Mouse (Mus musculus): ENCODE data around the gene Rbbp9.
"Not testable (repeated sequence)": the region's sequence is repeated elsewhere in the genome, so short reads cannot be mapped to it uniquely, and the experiment has no call there.

Rbbp9 gene

GRCm38 (mm10) chr2:144550529-144550928 is at the start of gene Rbbp9:
Gene Rbbp9, minus strand, starts transcription at chr2:144550869.
- DNase-seq (ENCODE audit: low spot score): peak; percentile 75

- DNase-seq (ENCODE audit: low spot score): peak; percentile 90
Observed at GRCm38 (mm10) chr2:144599831-144600687, 49.4 kb upstream of the Rbbp9 start, which contains the start of gene Dtd1. Gene Dtd1, plus strand, starts transcription at chr2:144599897.

GRCm38 (mm10) chr2:144598006-144598405 is 47.3 kb upstream of the Rbbp9 start:
- DNase-seq (ENCODE audit: low spot score): no peak

DNA sequence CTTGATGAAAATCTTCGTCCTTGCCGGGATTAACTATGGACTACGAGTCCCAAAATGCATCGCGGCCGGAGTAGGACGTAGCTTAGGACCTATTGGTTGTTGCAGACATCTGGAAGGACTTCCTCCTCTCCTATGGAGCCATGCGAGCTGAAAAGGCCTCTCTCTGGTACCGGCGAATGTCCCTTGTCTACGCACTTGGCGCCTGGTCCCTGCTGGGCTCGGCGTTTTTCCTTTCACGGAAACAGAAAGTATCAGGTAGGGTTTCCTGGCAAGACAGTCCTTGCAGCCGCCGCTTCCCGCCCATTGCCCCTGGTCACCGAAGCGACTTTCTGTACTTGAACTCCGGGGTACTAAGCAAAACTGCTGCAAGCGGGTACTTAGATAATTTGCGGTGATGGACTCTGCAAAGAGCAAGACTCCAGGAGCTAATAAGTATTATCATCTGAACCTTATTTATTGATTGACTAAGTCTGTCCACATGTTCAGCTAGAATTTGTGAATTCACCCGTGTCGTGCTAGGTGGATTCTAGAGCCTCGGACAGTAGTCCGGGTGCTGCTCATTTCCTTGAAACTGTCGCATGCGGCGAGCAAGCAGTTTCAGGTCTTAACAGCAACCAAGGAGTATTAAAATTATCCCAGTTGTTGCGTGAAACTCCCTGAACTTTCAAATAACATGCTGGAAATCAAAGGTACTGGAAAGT is 43.4 kb upstream of the Rbbp9 start, which contains the start of gene Smim26:
Gene Smim26 (plus strand): TSS at position 104 of the 701 bp plus-strand sequence.
- DNase-seq (ENCODE audit: low spot score): peak; percentile 83

DNA sequence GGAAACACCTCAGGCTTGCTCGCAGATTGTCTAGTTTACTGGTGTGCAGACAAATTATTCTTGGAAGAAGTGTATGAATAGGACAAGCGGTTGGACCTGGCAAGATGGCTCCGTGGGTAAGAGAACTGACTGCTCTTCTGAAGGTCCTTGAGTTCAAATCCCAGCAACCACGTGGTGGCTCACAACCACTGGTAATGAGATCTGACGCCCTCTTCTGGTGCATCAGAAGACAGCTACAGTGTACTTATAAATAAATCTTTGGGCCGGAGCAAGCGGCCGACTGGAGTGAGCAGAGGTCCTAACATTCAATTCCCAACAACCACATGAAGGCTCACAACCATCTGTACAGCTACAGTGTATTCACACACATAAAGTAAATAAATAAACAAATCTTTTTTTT is 42.4 kb upstream of the Rbbp9 start:
- not testable (repeated sequence) for DNase-seq (ENCODE audit: low spot score)

DNA sequence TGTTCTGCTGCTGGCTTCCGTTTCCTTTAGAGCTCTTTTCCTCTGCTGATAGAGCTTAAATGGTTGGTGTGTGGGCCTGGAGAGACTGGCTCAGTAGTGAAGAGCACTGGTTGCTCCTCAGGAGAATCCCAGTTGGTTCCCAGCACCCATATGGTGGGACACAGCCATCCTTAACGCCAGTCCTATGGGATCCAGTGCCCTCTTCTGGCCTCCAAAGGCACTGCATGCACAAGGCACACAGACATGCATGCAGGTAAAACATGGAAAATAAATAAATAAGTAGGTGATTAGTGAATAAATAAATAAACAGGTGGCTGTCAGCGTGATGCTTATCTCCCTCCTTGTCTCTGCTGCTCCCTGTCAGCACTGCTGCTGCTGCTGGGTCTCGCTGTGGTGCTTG is 38.1 kb upstream of the Rbbp9 start:
- no peak for DNase-seq (ENCODE audit: low spot score)

DNA sequence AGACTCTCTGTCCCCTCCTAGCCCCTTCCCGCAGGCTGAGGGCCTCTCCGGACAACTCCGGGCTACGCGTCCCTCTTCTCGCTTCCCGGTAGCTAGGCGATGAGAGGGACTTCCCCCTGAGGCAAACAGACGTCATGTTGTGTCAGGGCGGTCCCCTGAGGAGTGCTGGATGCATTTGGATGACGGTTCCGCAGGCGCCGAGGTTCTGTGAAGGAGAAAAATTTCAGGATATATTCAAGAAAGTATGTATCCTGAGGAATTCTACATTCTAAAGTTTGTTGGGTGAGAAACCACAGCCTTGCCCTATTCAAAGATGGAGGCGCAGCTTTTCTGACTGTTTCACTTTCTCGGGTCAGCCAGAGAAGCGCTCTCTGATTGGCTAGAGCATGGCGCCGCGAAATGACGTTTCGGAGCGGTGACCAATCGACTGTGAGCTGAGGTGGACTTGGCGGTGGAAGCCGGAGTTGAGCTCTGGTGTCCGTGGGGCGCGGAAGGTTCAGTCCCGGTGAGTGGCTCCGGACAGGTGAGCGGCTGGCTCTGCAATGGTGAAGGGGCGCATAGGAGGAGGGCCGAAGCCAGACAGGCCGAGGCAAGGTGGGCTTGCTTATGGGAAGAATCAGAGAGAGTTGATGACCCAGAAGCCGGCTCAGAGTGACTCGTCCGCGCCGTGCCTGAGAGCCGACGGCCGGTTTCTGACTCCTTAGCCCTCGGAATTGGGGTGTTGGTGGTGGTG is 5.3 kb upstream of the Rbbp9 start, which contains the start of gene Sec23b:
Gene Sec23b (plus strand): TSS at position 410 of the 733 bp plus-strand sequence.
- DNase-seq (ENCODE audit: low spot score): peak; percentile 97

- DNase-seq (ENCODE audit: low spot score): no peak
Observed at GRCm38 (mm10) chr2:144555286-144555819, 4.7 kb upstream of the Rbbp9 start.

- no peak for DNase-seq (ENCODE audit: low spot score)
Observed at GRCm38 (mm10) chr2:144553905-144554304, 3.2 kb upstream of the Rbbp9 start.

DNA sequence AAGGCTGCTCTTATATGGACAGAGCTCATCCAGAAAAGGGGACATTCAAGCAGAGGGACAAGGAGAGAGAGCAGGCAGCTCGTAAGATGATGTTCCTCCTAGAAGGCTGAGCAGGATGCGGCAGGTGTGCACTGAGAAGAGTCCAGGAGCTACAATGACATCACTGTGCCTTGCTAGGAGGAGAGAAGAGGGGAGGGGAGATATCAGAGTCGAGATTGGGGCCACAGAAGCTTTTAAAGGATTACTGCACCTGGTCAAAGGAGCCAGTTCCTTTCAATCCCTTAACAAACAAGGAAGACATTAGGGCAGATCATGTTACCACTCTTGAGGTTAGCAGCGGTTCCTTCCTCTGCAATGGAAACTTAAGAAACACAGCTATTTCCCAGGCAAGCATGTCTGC is 3.1 kb downstream of the Rbbp9 start:
- no peak for DNase-seq (ENCODE audit: low spot score)

DNA sequence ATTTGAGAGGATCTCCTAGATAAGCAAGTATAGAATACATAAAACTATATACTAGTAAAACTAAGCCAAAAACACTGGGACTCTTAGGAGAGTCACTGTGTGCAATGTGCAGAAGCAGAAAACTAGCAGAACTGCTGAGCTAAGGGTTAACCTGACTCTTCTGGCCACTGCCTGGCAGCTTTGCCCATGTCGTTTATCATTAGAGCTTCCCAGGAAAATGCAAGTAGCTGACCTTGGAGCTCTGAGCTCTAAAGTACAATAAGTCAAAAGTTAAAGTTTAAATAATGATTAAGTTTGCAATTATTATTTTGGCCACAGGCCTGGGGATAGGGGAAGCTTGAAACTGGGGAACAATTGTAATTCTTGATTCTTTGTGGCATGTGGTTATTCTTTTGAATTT is 5.2 kb downstream of the Rbbp9 start:
- no peak for DNase-seq (ENCODE audit: low spot score)

- DNase-seq (ENCODE audit: low spot score): no peak
Observed at GRCm38 (mm10) chr2:144545061-144545460, 5.6 kb downstream of the Rbbp9 start.

- DNase-seq (ENCODE audit: low spot score): no peak
Observed at GRCm38 (mm10) chr2:144544630-144545029, 6.0 kb downstream of the Rbbp9 start.

GRCm38 (mm10) chr2:144543670-144544069 is 7.0 kb downstream of the Rbbp9 start:
- DNase-seq (ENCODE audit: low spot score): no peak

DNA sequence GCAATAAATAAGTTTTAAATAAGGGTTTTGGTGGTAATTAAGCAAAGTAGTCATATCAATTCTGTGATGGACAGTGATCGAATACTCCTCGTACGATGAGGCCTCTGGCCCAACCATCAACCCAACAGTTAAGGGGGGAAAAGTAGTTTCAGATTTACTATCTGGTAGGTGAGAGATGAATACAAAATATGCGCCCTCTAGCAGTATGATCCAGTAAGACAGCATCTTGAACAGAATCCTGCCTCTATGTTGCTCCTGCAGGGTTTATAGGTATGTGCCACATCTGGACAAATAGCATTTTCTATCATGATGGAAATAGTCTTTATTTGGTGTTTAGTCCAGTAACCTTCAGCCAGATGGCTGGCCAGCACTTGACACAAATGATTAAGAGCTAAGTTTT is 9.4 kb downstream of the Rbbp9 start:
- DNase-seq (ENCODE audit: low spot score): no peak

- no peak for DNase-seq (ENCODE audit: low spot score)
Observed at GRCm38 (mm10) chr2:144537123-144537522, 13.5 kb downstream of the Rbbp9 start.

DNA sequence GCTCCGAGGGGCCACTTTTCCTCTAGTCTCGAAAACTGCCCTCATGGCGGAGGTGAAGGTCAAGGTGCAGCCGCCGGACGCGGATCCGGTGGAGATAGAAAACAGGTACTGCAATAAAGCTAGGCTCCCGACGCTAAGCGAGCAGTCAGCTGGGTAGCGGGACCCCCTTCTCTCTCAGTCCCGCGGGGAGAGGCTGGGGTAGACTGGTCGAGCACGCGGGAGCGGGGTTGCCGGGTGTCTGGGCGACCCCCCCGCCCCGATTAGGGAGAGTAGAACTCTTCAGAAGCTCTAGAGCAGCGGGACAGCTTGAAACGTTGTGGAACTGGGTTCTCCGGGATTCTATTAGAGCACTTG is 22.9 kb downstream of the Rbbp9 start:
- DNase-seq (ENCODE audit: low spot score): no peak

DNA sequence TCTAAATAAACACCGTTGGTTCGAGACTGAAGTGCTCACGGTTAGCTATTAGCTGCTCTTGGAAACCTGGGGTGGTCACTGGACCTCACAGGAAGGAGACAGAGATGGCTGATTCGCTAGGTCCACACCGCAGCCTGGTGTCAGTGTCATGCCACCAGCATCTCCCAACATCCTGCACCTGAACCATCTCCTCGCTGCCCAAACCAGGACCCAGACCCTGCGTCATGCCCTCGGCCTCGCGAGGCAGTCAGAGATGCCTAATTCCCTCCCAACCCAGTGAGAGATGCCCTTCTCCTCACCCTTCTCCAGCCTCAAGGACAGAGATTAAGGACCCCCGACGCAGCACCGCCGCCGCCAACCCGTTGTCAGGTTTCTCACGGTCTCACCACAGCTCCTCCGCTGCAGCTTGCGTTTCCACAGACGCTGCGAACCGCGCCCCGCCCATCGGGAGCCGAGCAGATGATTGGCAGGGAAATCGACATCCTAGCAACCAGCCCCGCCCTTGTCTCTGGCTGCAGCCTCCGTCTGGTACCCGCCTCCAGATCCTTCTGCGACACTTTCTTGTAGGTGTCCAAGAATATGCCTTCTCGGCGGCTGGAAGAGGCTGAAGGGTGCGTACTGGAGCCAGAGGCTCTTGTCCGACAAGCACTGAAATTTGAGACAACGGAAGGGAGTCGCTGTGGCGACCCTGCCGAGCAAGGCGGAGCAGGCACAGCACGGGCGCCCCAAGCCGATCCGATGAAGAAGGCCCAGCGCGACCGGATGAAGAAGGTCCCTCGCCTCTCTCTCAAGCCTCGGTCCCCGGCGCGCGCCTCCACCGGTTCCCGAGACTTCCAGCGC is 23.5 kb downstream of the Rbbp9 start, which contains the start of the genes Dzank1 and Polr3f:
Gene Dzank1 (minus strand): TSS at position 434 of the 840 bp plus-strand sequence.
Gene Polr3f (plus strand): TSS at position 738 of the 840 bp plus-strand sequence.
- peak; percentile 97 for DNase-seq (ENCODE audit: low spot score)

GRCm38 (mm10) chr2:144525856-144526255 is 24.8 kb downstream of the Rbbp9 start:
- no peak for DNase-seq (ENCODE audit: low spot score)

- DNase-seq (ENCODE audit: low spot score): no peak
Observed at GRCm38 (mm10) chr2:144519772-144520171, 30.9 kb downstream of the Rbbp9 start.

- DNase-seq (ENCODE audit: low spot score): no peak
Observed at GRCm38 (mm10) chr2:144514619-144515018, 36.0 kb downstream of the Rbbp9 start.
